Mouse (Mus musculus): ENCODE results near the gene Olfr124. TPM values are rescaled to one million over a fixed set of nuclear protein-coding genes. Genes with fewer than 3 reads are reported as not detected.

Olfr124 gene
- total RNA-seq (2012; rRNA removed) = not detected in 2 replicates
- total RNA-seq (2014; rRNA removed) = not detected in 2 replicates
- not detected in 2 replicates for polyA plus RNA-seq (2012; ENCODE audit: insufficient read length, low read depth)

DNA sequence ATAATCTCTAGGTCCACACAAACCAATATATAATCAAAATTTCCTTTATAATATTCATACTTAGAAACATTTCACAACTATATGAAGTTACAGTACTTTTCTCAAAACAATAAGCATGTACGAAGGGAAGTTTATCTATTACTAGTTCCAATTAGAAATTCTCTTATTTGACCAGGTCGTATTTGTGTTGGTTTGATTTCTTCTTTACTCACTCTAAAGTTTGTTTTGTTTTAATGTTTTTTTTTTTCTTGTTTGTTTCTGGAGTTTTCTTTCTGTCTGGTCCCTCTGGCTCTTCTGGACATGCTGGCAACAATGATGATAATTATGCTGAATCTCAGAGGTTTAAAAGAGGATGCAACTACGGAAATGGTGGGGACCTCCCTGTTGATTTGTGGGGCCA is at the start of gene Olfr124:
Gene Olfr124, plus strand, starts transcription at position 301 of the 400 bp plus-strand sequence.
- H3K4me2 ChIP-seq (ENCODE audit: insufficient read depth, low read depth, poor library complexity, severe bottlenecking) = no peak within 1 kb of the TSS
- H3K9ac ChIP-seq (ENCODE audit: insufficient read depth, low read depth) = no peak within 1 kb of the TSS
- dilution Hi-C loops (cut with MboI; ENCODE audit: extremely low pct_ligation_motif_present, extremely low pct_unique_long_range_greater_than_20kb, low sequenced_read_pairs) = no loop called here
- no peak for TF ChIP-seq BHLHE40 (IDR thresholded peaks at IDR 0.05; ENCODE audit: low read depth, low read length)
- TF ChIP-seq ELF1 (IDR thresholded peaks at IDR 0.05; ENCODE audit: low read depth, low read length) = no peak
- no peaks in the 10 kb centered on the region for H3K79me2 ChIP-seq (replicated peaks; ENCODE audit: control insufficient read depth, extremely low read depth, insufficient read depth, poor library complexity, severe bottlenecking)
- no peaks in the 10 kb centered on the region for H3K4me1 ChIP-seq (ENCODE audit: control insufficient read depth in 1 of 2, insufficient read depth in 2 of 2)
- H3K27ac ChIP-seq (ENCODE audit: insufficient read depth, low read depth) = no peak within 1 kb of the TSS
- no peaks in the 10 kb centered on the region for H3K27me3 ChIP-seq (replicated peaks)
- peaks cover 16% of the 10 kb centered on the region for H3K9me3 ChIP-seq (replicated peaks; ENCODE audit: low read length)
- H3K4me3 ChIP-seq (replicated peaks in 1 of 3; ENCODE audit: low read depth in 2 of 3, low read length in 2 of 3, poor library complexity in 1 of 3) = no peak within 1 kb of the TSS
- in situ Hi-C loops (cut with MboI; ENCODE audit: low pct_ligation_motif_present, low pct_unique_long_range_greater_than_20kb, low sequenced_read_pairs) = no loop called here
- no peaks in the 10 kb centered on the region for H3K36me3 ChIP-seq (replicated peaks in 1 of 2; ENCODE audit: control insufficient read depth in 1 of 2, insufficient read depth in 1 of 2, low read length in 1 of 2)
- DNase-seq (ENCODE audit: extremely low read depth) = no peak

DNA sequence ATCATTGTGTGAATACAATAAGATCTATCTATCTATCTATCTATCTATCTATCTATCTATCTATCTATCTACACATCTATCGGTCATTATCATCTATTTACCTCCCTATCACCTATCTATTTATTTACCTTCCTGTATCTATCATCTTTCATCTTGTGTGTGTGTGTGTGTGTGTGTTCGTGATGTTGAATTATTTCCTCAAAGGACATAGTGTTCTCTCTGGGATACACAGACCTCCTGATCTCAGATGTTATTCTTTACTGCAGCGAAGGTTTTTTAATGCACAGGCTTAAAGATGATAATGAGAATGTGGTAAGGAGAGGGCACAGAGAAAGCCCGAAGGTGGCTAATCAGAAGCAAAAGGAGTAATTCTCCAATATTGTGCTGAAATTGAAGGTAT is 31.4 kb upstream of the Olfr124 start, which contains the start of gene Olfr122:
Gene Olfr122, plus strand, starts transcription at position 301 of the 400 bp plus-strand sequence.
- Histone ChIP-seq H3K79me2 (replicated peaks; ENCODE audit: control insufficient read depth, extremely low read depth, insufficient read depth, poor library complexity, severe bottlenecking) (no peaks in the 10 kb centered on the region), H3K36me3 (replicated peaks in 1 of 2; ENCODE audit: control insufficient read depth in 1 of 2, insufficient read depth in 1 of 2, low read length in 1 of 2) (no peaks in the 10 kb centered on the region), H3K4me2 (ENCODE audit: insufficient read depth, low read depth, poor library complexity, severe bottlenecking) (no peak within 1 kb of the TSS), H3K9me3 (replicated peaks; ENCODE audit: low read length) (peaks cover 9% of the 10 kb centered on the region), H3K27me3 (replicated peaks) (no peaks in the 10 kb centered on the region), H3K9ac (ENCODE audit: insufficient read depth, low read depth) (no peak within 1 kb of the TSS), H3K4me1 (ENCODE audit: control insufficient read depth in 1 of 2, insufficient read depth in 2 of 2) (no peaks in the 10 kb centered on the region), H3K27ac (ENCODE audit: insufficient read depth, low read depth) (no peak within 1 kb of the TSS), H3K4me3 (replicated peaks in 1 of 3; ENCODE audit: low read depth in 2 of 3, low read length in 2 of 3, poor library complexity in 1 of 3) (no peak within 1 kb of the TSS)
- no peak for DNase-seq (ENCODE audit: extremely low read depth)
- TF ChIP-seq RCOR1 (conservative IDR thresholded peaks at IDR 0.05; ENCODE audit: low read depth, low read length) (no peak), USF2 (conservative IDR thresholded peaks at IDR 0.05; ENCODE audit: low read depth, low read length) (no peak), JUND (conservative IDR thresholded peaks at IDR 0.05; ENCODE audit: low read depth, low read length) (no peak), MAX (IDR thresholded peaks at IDR 0.05; ENCODE audit: low read length) (no peak), SIN3A (IDR thresholded peaks at IDR 0.05; ENCODE audit: low read length) (no peak), TBP (conservative IDR thresholded peaks at IDR 0.05; ENCODE audit: low read depth, low read length) (no peak), JUN (IDR thresholded peaks at IDR 0.05; ENCODE audit: insufficient read depth, low read depth, low read length) (no peak), ZC3H11A (IDR thresholded peaks at IDR 0.05; ENCODE audit: low read depth, low read length) (no peak), KAT2A (IDR thresholded peaks at IDR 0.05; ENCODE audit: insufficient replicate concordance, low read length) (no peak), NRF1 (IDR thresholded peaks at IDR 0.05; ENCODE audit: low read depth, low read length) (no peak), POLR2AphosphoS2 (IDR thresholded peaks at IDR 0.05; ENCODE audit: low read depth, low read length) (no peak), GABPA (IDR thresholded peaks at IDR 0.05; ENCODE audit: insufficient replicate concordance, low read depth, low read length) (no peak), PAX5 (IDR thresholded peaks at IDR 0.05; ENCODE audit: low read length) (no peak), NELFE (IDR thresholded peaks at IDR 0.05; ENCODE audit: low read depth, low read length) (no peak), CHD2 (IDR thresholded peaks at IDR 0.05; ENCODE audit: low read length) (no peak)
- in situ Hi-C loops (cut with MboI; ENCODE audit: low pct_ligation_motif_present, low pct_unique_long_range_greater_than_20kb, low sequenced_read_pairs) (no loop called here), dilution Hi-C loops (cut with MboI; ENCODE audit: extremely low pct_ligation_motif_present, extremely low pct_unique_long_range_greater_than_20kb, low sequenced_read_pairs) (no loop called here)
